Mouse (Mus musculus) kidney, postnatal 4 days (tissue): Measurements from ENCODE around the gene Nol8.

Experiments
- DNase-seq, 2 experiments: peaks; one replicate each; pipeline ENCODE4 v3.0.0; 2021; ENCODE audit warnings: mixed read lengths in 2 of 2

The Nol8 gene

DNA sequence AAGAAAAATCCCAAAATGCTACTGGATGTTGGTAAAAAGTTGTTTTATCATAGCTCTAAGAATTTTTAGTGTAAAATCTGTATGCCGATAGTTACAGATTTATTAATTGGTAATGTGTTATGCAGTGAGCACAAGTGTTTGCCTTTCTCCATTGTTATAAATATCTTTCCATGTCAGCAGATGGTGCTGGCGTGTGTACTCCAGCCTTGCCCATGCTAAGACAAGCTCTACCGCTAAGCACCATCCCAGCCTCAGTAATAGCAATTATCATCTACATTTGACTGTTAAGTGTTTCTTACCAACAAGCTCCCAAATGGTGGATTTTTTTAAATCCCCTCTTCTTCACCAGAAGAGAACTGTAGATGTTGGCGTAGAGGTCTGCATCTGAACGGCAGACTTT, 38.2 kb downstream of the Nol8 start:
- DNase-seq: no peak

- DNase-seq: no peak
Measured at GRCm38 (mm10) chr13:49703216-49703779, 50.4 kb downstream of the Nol8 start.

- no peak for DNase-seq
Measured at GRCm38 (mm10) chr13:49706032-49706690, 53.3 kb downstream of the Nol8 start.

DNA sequence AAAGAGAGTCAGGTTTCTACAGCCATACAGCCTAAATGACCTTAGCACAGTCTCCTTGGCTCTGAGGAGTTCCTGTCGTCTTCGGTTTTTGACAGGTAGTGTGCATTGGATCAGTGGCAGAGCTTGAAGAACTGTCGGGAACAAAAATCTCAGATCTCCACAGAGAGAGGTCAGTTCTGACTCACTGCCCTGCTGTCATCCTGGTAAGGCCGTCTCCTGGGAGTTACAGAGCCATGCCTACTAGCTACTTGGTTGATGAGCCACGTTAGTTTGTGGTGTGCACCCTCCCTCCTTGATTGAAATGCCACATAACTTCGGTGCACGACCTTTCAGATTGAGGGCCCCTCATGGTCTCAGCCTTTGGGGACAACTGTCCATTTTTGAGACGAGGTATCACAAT, 55.4 kb downstream of the Nol8 start:
- DNase-seq: no peak

DNA sequence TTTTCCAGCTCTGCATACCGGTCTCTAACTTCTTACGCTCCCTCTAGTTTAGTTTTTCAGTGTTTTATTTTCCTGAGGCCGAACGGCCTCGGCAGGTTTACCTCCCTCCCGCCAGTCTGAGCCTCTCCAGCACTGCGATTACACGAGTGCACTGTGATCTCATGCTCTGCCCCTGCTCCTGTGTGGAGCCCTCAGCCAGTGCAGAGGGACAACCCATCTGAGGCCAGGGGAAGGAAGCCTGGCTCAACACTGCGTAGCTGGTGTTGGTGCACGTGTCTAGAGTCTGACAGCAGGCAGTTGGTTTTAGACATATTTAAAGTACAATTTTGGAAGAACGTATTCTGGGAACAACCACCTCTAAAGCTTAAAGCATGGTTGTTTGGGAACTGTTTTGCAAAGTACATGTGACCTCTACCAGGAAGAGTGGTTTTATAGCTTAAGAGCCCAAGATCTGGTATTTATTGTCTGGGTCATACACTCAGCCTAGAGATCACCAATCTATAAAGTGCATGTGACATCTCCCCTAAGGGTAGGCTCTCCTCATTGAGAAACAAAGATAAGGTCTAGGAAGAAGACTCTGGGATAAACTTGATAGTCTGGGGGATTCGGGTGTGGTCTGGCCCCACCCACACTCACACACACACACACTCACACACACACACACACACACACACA, 59.3 kb downstream of the Nol8 start:
- no peak for DNase-seq

- DNase-seq: no peak
Measured at GRCm38 (mm10) chr13:49719310-49719709, 66.4 kb downstream of the Nol8 start.
